Mouse (Mus musculus): ENCODE measurements around the gene Kat6b.
"Not testable (repeated sequence)": the region's sequence is repeated elsewhere in the genome, so short reads cannot be mapped to it uniquely, and the experiment has no call there.

The Kat6b gene

DNA sequence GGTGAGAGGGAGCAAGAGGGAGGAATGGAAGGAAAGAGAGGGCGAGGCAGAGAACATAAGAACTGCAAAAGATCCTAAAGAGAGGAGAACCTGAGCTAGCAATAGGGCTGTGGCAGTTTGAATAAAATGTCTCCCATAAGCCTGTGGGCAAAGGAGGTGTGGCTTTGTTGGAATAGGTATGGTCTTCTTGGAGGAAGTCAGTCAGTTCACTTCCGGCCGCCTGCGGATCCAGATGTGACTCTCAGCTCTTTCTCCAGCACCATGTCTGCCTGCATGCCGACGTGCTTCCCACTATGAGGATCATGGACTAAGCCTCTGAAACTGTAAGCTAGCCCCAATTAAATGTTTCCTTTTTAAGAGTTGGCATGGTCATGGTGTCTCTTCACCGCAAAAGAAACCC, at the start of gene Kat6b:
Gene Kat6b, plus strand, starts transcription at position 204 of the 400 bp plus-strand sequence.
- DNase-seq (ENCODE audit: low read depth, low spot score), result no peak

DNA sequence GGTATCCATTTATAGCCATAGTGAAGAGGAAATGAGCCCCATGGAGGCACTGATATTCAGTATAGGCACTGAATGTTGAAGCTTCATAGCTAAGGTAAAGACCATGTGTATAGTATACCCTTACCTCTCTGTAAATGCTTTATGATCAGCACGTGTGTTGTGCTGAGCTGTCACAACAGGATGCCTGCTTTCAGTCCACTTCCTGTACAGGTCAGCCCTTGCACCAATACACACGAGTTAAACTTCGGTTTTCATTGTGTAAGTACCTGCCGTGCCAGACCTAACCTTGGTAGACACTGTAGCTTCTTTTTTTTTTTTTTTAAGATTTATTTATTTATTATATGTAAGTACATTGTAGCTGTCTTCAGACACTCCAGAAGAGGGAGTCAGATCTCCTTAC, 47.8 kb upstream of the Kat6b start:
- DNase-seq (ENCODE audit: low read depth, low spot score), result no peak

- DNase-seq (ENCODE audit: low read depth, low spot score), result no peak
These were observed 47.2 kb upstream of the Kat6b start for GRCm38 (mm10) chr14:21433995-21434394.

DNA sequence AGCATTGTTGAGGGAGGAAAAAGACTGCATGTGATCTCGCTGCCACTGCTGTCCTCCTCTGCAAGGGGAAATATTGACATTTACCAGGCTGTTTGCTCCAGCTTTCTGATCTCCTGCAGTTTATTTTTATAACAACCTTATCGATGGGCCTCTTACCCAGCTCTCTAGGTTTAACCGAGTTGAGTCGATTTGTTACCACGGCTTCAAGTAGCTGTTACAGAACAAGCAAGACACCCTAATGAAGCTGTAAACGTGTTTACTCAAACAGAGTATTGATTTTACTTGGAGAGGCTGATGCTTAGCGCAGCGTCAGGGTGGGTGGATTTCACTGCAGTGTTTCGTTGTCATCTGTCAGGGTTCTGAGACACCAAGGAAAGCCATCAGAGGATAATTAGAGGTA, 46.5 kb upstream of the Kat6b start:
- DNase-seq (ENCODE audit: low read depth, low spot score), result no peak

DNA sequence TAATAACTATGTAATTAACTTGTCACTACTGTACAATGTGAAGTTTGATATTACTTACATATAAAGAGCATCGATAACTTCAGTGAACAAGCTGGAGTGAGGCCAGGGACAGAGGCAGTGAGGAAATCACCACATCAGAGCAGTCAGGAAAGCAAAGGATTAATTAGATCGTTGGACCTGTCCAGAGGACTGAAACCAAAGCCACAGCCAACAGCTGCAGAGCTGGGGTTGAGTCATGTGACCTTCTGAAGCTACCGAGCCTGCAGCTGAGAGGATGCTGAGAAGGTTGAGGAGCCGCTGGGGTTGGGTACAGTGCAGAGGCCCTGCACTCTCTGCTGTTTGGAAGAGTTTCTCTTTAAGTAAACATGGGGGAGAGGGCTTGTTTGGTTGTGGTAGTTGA, 41.4 kb upstream of the Kat6b start:
- peak; percentile 21 for DNase-seq (ENCODE audit: low read depth, low spot score)

- DNase-seq (ENCODE audit: low read depth, low spot score), result no peak
These were observed 40.7 kb upstream of the Kat6b start for GRCm38 (mm10) chr14:21440526-21440925.

DNA sequence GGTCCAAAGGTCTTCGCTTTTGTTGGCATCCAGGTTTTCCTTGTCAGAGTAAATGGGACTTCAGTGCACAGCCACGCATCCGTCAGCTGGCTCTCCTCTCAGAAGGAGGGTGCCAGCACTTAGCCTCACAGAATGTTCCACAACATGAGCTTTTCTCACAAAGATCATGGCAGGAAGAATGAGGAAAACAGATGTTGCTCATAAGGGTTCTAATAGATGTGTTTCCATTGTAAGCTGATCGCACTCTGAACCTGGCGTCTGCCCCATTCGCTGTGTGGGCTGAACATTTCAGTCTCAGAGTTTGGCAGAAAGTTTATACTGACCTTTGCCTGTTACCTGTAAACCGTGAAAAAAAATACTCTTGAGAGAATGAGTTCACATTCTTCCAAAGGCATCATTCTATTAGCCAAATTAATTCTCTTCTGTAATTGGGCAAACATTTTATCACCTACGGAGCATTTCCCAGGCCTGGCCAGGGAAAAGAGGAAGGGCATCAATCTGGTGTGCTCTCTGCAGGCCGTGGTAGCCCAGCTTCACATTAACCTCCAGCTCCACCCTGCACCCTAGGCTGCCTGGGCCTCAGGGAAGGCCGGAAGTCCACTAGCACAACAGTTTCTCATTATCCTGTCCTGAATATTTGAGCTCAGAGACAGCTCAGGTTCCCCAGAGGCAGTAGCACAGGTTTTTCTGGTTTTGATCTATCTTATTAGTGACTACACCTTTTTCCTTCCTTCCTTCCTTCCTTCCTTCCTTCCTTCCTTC, 39.3 kb upstream of the Kat6b start:
- DNase-seq (ENCODE audit: low read depth, low spot score), result peak; percentile 24

DNA sequence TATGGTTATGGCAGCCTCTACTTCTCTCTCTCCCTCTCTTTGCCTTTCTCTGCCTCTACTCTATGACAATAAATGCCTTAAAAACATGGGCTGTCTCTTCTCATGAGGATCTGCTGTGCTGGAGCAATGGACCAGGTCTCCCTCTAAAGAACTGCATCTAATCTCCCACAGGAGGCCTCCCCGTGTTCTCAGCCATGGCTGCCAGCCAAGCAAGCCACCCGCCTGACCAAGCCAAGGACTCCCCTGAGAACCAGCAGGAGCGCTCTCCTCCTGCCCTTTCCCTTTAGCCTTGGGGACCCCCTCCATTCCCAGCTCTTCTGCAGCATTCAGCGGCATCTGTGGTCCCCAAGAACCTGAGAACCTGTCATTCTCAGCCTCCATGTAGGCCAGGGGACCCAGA, 28.7 kb upstream of the Kat6b start:
- no peak for DNase-seq (ENCODE audit: low read depth, low spot score)

DNA sequence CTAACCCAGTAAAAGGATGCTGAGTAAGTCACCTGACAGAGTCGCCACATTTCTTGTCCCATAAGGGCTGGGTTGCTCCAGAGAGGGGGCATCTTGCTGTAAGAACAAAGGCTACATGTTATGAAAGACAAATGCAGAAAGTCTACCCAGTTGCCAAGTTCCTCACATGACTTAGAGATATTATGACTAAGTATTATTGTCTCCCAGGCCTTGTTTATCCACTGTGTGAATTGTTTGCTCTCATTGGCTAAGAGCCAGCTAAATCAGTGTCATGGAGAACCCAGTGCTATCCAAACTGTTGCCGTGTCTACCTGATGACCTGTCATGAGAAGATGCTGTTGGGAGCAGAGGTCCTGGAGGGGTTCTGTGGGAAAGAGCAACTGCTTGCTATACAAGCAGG, 27.3 kb upstream of the Kat6b start:
- no peak for DNase-seq (ENCODE audit: low read depth, low spot score)

- no peak for DNase-seq (ENCODE audit: low read depth, low spot score)
These were observed 25.4 kb upstream of the Kat6b start for GRCm38 (mm10) chr14:21455654-21456350.

DNA sequence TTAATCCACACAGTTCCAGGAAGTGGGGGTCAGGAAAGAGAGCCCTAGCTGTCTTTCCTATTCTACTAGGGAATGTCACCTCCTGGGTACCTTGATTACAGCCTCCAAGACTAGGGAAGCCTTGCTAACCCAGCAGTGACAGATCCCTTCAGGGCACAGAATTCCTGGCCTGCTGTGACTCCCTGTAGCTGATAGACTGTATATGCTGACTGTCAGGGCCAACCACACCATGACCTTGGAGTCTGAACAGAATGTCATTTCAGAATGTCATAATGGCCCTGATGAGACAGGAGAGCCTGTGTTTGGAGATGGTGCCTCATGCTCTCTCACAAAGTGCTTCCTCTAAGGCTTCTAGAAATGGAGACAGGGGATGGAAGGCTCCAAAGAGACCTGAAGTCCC, 24.7 kb upstream of the Kat6b start:
- DNase-seq (ENCODE audit: low read depth, low spot score), result no peak

DNA sequence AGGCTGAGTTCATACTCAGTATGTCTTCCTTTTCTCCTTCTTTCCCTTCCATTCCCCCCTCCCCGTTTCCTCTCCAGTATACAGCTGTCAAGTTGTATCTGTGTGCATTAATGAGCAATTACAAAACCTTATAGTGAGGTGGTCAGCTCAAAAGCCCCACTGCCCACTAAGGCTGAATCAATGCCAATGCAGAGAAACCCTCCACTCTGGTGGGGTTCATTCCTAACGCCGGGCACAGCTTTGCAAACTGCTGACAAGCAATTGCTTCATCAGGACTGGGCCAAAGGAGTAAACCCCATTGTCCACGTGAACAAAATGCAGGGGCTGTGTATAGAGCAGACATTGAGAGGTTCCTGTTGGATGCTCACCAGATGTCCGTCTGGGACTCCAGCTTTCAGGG, 23.4 kb upstream of the Kat6b start:
- DNase-seq (ENCODE audit: low read depth, low spot score), result no peak

GRCm38 (mm10) chr14:21458696-21459095, 22.5 kb upstream of the Kat6b start:
- DNase-seq (ENCODE audit: low read depth, low spot score), result no peak

GRCm38 (mm10) chr14:21459163-21459562, 22.1 kb upstream of the Kat6b start:
- DNase-seq (ENCODE audit: low read depth, low spot score), result no peak

DNA sequence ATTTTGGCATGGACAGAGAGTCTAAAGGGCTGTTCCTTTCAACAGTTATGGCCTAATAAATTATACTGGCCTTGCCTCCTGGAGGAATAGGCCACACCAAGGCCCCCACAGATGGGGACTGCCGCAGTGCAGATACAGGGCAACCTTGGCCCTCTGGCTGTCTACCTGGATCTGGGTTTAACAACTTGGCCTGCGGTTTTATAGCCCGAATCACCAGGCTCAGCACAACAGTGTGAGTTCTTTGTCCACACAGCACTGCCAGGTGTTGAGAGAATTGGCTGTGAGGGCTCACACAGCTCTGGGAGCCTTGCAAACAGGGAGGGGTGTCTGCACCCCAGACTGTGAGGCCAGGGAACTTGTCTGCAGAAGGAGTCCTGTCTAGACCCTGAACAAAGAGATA, 18.8 kb upstream of the Kat6b start:
- DNase-seq (ENCODE audit: low read depth, low spot score), result no peak

- DNase-seq (ENCODE audit: low read depth, low spot score), result no peak
These were observed 18.0 kb upstream of the Kat6b start for GRCm38 (mm10) chr14:21463117-21463712.

GRCm38 (mm10) chr14:21470386-21470785, 10.8 kb upstream of the Kat6b start:
- DNase-seq (ENCODE audit: low read depth, low spot score), result no peak

- no peak for DNase-seq (ENCODE audit: low read depth, low spot score)
These were observed 9.3 kb upstream of the Kat6b start for GRCm38 (mm10) chr14:21471975-21472374.

GRCm38 (mm10) chr14:21474593-21475132, 6.6 kb upstream of the Kat6b start:
- DNase-seq (ENCODE audit: low read depth, low spot score), result not testable (repeated sequence)

DNA sequence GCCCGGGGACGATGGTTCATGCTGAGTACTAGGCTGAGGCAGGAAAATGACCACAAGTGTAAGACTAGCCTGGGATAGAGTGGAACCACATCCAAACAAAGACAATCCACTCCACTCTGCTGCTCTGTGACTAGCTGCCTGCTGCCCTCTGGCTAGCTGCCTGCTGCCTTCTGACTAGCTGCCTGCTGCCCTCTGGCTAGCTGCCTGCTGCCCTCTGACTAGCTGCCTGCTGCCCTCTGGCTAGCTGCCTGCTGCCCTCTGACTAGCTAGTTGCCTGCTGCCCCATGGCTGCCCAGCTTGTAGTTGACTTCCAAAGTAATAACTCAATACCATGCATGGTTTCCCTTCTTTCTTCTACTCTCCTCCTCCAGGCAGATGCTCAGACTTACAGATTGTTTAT, 4.1 kb upstream of the Kat6b start:
- no peak for DNase-seq (ENCODE audit: low read depth, low spot score)

DNA sequence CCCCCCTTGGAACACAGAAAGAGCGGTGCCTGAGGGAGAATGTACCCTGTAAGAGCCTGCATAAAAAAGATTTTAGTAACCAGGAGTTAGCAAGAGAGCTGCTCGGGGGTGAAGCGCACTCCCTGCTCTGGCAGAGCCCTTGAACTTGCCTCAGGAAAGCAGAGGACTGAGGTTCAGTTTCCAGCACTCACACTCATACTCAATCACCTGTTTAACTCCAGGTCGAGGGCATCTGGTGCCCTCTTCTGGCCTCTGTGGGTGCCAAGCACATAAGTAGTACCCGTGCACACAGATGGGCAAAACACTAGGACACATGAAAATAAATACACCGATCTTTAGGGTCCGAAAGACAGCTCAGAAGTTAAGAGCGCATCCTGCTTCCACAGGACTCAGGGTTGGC, 1.7 kb upstream of the Kat6b start:
- DNase-seq (ENCODE audit: low read depth, low spot score), result no peak

GRCm38 (mm10) chr14:21480191-21480590, 1.0 kb upstream of the Kat6b start:
- DNase-seq (ENCODE audit: low read depth, low spot score), result no peak

DNA sequence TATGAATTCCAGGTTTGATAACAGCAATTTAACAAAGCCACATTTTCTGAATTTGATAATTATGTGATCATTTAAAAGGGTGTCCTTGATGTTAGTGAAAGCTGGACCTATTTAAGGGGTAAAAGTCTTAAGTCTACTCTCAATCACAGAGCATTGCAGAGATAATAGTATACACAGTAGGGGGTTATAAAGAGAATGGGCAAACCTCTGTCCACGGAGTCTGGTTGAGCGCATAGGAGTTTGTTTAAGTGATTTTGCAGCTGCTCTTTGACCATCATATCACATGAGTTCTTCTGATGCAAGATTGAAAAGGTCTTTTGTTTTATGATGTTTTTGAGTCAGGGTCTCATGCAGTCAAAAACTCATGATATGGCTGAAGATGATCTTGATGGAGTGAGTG, 3.0 kb downstream of the Kat6b start:
- DNase-seq (ENCODE audit: low read depth, low spot score), result no peak
